Mouse (Mus musculus) heart, adult 9 months (tissue): ENCODE data around the gene Dpm3.
A peak's percentile ranks its signal among the peaks of the same experiment; 100 is the strongest.

ENCODE experiments used
- DNase-seq, 2 experiments: peaks; one replicate each; pipeline ENCODE4 v3.0.0; 2022; ENCODE audit warnings: low spot score in 2 of 2

The Dpm3 gene

GRCm38 (mm10) chr3:89294195-89294594 is 35.0 kb downstream of the Dpm3 start:
- DNase-seq = no peak

DNA sequence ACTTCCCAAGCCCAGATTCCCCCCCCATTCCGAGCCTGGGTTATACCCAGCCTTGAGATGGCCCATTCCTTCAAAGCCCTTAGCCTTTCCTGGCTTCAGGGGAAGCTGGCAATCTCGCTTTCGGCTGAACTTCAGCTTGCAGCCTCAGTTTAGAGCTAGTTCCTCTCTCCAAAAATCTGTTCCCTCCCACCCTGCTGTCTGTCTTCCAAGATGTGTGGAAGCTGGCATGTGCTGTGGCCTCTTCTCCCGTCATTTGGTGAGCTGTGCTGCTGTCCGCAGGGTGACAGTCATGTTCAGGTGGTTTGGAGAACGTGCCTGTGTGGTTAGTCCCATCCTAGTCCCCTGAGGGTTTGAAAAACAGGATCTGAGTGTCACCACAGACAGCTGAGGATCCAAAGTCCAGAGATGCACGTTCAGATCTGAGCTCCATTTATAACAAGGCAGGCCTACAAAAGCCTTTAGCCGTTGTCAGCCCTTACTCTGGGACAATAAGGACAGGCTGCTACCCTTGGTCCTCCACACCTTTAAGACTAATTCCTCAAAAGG is 36.6 kb downstream of the Dpm3 start:
- no peak for DNase-seq

DNA sequence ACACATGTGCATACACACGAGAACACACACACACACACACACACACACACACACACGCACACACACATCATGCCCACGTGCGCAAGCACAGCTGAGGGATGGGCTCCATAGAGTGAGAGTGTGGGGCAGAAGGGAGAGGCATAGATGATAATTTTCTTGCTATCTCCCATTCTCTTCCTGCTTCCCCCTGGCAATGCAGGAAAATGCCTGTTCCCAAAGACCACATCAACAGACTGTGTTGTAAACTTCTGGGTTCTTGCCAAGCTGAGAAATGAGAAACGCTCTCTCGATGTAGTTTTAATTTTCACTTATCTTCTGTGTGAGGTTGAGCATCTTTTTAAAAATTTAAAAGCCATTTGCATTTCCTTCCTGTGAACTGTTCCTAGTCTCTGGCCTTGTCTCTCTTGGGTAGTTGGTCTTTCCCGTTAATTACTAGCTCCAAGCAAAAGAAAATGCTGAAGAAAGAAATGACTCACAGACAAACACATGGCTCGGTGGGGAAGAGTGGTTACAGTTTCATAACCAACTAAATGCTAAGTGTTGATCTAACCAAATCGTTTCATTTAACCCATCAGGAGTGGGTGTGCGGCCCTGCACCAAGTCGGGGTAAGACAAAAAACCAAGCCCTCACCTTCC is 37.7 kb downstream of the Dpm3 start:
- DNase-seq = no peak

DNA sequence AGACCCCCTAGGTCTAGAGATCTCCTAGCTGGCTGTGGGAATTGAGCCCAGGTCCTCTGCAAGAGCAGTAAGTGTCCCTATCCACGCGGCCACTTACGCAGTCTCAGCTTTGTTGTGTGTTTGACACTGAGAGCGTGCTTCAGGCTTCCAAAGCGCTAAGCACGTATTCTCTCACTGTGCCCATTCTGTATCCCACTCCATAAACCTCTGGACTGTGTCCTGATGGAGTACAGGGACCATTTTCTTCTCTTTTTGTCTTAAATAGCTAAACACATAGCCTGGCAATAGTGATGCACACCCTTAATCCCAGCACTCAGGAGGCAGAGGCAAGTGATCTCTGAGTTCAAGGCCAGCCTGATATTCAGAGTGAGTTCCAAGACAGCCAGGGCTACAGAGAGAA is 39.8 kb downstream of the Dpm3 start:
- no peak for DNase-seq

GRCm38 (mm10) chr3:89299499-89299898 is 40.3 kb downstream of the Dpm3 start:
- no peak for DNase-seq

DNA sequence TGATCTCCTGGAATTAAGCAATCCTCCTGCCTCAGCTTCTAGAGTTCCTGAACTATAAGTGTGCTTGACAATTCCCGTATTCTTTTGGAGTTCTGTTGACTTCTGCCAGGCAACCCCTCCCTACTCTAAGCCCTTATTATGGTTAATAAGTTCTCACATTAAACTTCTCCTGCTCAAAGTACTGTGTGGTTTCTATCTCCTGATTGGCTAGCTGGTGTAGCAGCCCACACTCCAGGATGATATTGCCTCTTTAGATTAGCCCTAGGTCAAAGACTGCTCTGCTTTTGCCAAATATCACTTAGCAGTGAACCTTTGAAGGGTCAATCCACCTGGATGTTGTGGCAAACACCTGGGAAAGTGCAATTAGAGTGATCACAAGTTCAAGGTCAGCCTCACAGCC is 40.9 kb downstream of the Dpm3 start:
- DNase-seq = no peak

DNA sequence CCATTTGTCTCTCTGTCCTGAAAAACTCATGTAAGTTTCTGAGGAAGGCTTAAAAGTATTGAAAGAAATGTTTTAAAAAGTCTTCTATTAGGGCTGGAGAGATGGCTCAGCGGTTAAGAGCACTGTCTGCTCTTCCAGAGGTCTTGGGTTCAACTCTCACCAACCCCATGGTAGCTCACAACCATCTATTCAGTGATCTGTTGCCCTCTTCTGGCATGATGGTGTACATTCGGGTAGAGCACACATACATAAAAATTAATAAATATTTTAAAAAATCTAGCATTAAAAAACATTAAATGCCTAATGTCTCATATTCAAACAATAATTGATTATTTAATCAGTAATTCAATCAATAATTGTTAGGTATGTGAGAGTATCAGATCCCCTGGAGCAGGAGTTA is 41.4 kb downstream of the Dpm3 start:
- DNase-seq = no peak

DNA sequence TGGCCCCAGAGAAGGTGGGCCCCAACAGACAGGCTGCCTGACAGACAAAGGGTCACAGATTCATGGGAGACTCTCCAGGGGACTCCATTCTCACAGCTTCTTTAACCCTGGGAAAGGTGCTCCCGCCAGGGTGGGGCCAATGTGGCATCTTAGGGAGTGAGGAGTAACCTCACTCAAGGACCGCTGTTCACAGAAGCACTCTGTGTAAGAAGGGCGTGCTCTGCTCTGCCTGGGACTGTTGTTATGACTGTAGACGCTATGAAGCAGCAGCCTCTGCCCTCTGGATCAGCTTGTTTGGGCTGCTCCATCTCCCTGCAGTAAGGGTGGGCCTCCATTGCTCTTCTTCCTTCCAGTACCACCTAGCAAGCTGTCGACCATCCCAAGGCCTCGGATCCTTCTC is 45.3 kb downstream of the Dpm3 start:
- DNase-seq = no peak

GRCm38 (mm10) chr3:89305105-89305504 is 45.9 kb downstream of the Dpm3 start:
- DNase-seq = no peak

GRCm38 (mm10) chr3:89305551-89306325 is 46.6 kb downstream of the Dpm3 start:
- no peak for DNase-seq

GRCm38 (mm10) chr3:89308089-89308488 is 48.9 kb downstream of the Dpm3 start:
- DNase-seq = peak; percentile 49 to 68

GRCm38 (mm10) chr3:89314340-89314739 is 55.2 kb downstream of the Dpm3 start:
- DNase-seq = no peak

DNA sequence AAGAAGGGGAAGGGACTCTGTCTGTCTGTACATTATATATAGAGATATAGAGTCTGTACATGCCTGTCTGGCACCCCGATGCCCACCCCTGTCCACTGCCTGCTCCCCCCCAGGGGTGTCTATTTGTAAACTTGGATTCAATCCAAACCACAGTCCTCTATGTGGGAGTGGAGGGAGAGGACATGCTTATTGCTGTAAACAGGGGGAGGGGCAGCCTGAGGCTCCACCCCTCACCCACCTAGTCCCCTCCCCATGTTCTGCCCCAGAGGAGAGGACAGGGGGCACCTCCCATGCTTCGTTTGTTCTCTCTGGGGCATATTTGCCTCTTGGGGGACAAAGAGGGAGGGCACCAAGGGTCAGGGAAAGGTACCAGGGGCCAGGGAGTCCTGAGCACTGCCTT is 55.6 kb downstream of the Dpm3 start:
- no peak for DNase-seq

DNA sequence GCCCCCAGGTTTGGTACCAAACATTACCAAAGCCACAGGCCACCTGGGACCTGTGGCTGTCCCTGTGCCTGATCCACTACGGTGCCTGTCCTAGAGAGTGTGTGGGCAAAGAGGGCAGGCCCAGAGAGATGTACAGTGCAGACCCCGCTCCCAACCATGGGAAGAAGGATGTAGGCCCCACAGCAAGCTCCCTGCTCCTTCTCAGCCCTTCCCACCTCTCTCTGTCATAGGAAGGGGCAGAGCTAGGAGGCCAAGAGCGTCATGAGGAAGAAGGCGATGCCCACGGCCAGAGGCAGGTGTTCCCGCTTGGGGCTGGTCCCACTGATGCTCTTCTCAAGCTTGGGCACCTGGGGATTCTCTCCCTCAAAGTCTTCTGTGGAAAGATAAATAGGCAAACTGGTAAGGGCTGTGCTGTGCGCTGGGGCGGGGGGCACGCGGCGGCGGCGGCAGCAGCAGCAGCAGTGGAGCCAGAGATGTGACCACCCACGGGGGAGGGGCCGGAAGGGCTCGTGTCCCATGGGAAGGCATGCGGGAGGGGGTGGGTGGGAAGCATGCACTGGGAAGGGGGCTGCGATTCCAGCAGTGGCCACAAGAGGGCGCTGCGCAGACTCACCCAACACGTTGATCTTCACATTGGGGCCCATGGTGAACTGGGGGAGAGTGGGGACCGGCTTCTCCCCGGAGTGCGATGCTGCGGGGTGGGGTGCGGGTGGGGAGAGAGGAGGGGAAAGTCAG is 56.2 kb downstream of the Dpm3 start:
- DNase-seq = peak; percentile 70 to 71

DNA sequence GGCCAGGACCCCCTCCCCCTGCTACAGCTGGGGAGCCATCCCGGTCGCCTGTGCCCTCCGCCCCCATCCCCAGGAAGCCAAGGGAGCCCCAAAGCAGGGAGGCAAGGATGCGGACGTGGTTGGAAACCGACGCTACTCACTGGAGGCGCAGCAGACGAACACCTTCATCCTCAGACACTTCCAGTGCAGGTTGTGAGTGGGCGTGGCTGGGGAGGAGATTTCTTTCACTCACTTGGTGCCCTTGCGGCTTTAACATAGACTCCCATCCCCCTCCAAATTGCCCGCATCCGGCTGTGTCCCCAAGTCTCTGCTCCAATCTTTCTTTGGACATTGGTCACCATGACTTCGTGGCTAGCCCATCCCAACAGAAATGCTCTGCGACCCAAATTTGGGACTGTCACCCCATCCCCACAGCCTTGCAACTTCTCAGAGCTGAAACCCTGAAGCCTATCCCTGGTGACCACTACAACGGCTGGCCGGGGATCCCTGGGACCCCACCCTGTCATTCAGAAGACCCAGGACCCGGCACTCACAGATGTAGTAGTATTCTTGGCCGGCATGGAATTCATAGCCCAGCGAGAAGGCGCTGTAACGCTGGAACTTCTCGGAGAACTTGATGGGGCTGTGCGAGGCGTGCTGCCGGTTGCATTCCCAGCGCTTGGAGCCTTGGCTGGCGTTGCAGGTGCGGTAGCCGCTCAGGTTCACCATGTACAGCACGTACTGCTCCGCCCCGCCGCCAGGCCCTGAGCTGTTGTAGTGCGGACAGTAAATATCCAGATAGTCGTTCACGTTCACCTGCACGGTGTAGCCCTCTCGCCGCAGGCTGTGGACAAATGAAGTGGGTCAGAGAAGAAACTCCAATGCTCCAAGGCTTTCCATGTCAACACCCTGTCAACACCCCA is 57.0 kb downstream of the Dpm3 start:
- DNase-seq = no peak
